Mouse (Mus musculus) kidney, adult 10 weeks (tissue): ENCODE measurements around the gene Mfap3. TPM values are rescaled to one million over a fixed set of nuclear protein-coding genes. Genes with fewer than 3 reads are reported as not detected.

Experiments used
- polyA plus RNA-seq: library from polyadenylated mRNA; stranded (reverse); fragments of 350-450 nt; fragmentation: Illumina TruSeq; extraction: RNeasy Lipid Tissue Mini Kit (QIAGEN cat#74804); gene quantifications from one replicate; pipeline ENCODE4 v1.2.3, GENCODE M21; 2014; ENCODE audit warnings: low read depth, low replicate concordance

The Mfap3 gene
- polyA plus RNA-seq: 27.2 TPM

GRCm38 (mm10) chr11:57518091-57518750 is at the start of gene Mfap3, which contains the start of gene Fam114a2:
Gene Mfap3 (plus strand): TSS chr11:57518664.
Gene Fam114a2 (minus strand): TSS chr11:57518617.

Other genes starting within 250 kb of the Mfap3 start
- 55.7 TPM for gene Fam114a2, start within 50 bp of the Mfap3 start, polyA plus RNA-seq
- gene Galnt10, start 126.8 kb downstream of the Mfap3 start, polyA plus RNA-seq: 0.53 TPM